Mouse (Mus musculus) neutrophil, adult 83 days (primary cell): ENCODE results near the gene Ypel3. TPM values are rescaled to one million over a fixed set of nuclear protein-coding genes. Genes with fewer than 3 reads are reported as not detected.

Experiments
- total RNA-seq, 2 experiments: library from RNA; stranded (reverse); gene quantifications; one replicate each; pipeline ENCODE4 v1.2.4; 2023

Gene Ypel3
- total RNA-seq: 100 to 1,000 TPM; 233 to 240 TPM

GRCm38 (mm10) chr7:126776598-126777057 lies at the start of gene Ypel3:
Gene Ypel3 (plus strand): TSS chr7:126776955.

GRCm38 (mm10) chr7:126759050-126759671 lies 17.6 kb upstream of the Ypel3 start, which contains the start of gene Mapk3:
Gene Mapk3 (plus strand): TSS chr7:126759601.

DNA sequence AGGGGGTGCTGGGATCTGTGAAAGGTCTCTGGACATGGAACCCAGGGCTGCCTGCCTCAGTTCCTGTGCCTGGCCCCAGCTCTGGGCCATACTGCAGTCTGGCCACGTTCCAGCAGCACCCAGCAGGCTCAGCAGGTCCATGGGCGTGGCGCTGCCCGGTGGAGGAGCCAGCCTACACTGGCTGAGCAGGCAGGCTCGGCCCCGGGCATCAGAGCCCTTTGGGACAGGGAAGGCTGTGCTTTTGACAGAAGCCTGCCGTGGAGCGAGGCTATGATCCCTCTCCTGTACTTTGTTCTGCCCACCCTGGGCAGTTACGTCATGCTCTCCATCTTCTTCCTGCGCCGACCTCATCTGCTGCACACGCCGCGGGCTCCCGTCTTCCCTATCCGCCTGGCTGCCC lies 10.6 kb upstream of the Ypel3 start, which contains the start of gene Gdpd3:
TSS of gene Gdpd3 (plus strand) at position 134 of the 400 bp plus-strand sequence.

GRCm38 (mm10) chr7:126780971-126781635 lies 4.3 kb downstream of the Ypel3 start, which contains the start of gene Tbx6:
Gene Tbx6 (plus strand): TSS chr7:126781483.

GRCm38 (mm10) chr7:126791851-126792720 lies 15.3 kb downstream of the Ypel3 start, which contains the start of gene Ppp4c:
Gene Ppp4c (minus strand): TSS chr7:126792496.

DNA sequence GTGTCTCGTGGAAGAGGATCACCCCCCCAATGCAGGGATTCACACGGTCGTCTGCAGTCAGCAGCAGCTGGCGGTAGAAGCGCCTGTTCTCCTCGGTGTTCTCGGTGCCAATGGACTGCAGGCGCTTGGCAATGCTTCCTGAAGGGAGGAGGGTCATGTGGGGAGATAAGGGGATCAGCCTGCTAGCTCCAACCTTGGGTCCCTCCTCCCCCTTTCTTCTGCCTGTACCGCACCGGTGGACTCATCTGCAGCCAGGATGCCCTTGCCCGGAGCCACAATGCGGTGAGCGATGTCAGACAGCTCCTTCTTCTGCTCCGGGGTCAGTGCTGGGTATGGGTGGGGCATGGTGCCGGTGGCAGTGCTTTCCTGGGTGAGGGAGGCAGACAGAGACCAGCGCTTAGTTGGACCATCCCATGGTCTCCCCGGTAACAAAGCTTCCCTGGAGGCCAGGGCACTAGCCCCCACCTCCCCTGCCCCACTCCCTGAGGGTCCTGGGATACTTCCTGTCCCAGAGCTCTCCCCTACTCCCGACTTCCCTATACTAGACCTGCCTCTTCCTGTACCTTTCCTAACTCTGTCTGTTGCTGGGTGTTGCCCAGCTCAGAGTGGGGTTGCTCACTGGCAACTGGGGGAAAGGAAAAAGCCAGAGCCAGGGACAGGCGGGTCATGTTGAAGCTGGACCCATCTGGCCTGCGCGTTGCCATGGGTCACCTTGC lies 20.8 kb downstream of the Ypel3 start, which contains the start of gene Fam57b:
TSS of gene Fam57b (plus strand) at position 258 of the 716 bp plus-strand sequence.

Other genes starting within 250 kb of the Ypel3 start
- gene Eif3c, start 210.5 kb upstream of the Ypel3 start, total RNA-seq: 100 to 1,000 TPM in 1 of 2 experiments, 10 to 100 TPM in 1; 98.6 to 102 TPM
- gene Apobr, start 192.0 kb upstream of the Ypel3 start, total RNA-seq: 100 to 1,000 TPM; 158 to 171 TPM
- 100 to 1,000 TPM; 266 to 298 TPM for gene Cln3, start 191.1 kb upstream of the Ypel3 start, total RNA-seq
- 1 to 10 TPM; 4.0 to 5.3 TPM for gene Il27, start 182.0 kb upstream of the Ypel3 start, total RNA-seq
- 10 to 100 TPM; 14.0 to 14.9 TPM for gene Nupr1, start 146.1 kb upstream of the Ypel3 start, total RNA-seq
- gene Sgf29, start 127.6 kb upstream of the Ypel3 start, total RNA-seq: 10 to 100 TPM; 19.9 to 25.7 TPM
- gene Sult1a1, start 100.5 kb upstream of the Ypel3 start, total RNA-seq: under 1 TPM; 0.60 to 0.61 TPM
- gene Bola2, start 81.6 kb upstream of the Ypel3 start, total RNA-seq: 10 to 100 TPM; 58.9 to 61.6 TPM
- 10 to 100 TPM in 1 of 2 experiments, 1 to 10 TPM in 1; 9.9 to 11.5 TPM for gene Slx1b, start 81.2 kb upstream of the Ypel3 start, total RNA-seq
- 1,000 to 10,000 TPM; 1,654 to 1,761 TPM for gene Coro1a, start 69.2 kb upstream of the Ypel3 start, total RNA-seq
- 100 to 1,000 TPM; 246 to 252 TPM for gene Mapk3, start 17.4 kb upstream of the Ypel3 start, total RNA-seq
- 10 to 100 TPM; 23.4 to 27.0 TPM for gene Gdpd3, start 10.6 kb upstream of the Ypel3 start, total RNA-seq
- 1 to 10 TPM; 7.1 to 8.5 TPM for gene Tbx6, start 4.5 kb downstream of the Ypel3 start, total RNA-seq
- 100 to 1,000 TPM; 213 to 217 TPM for gene Ppp4c, start 15.5 kb downstream of the Ypel3 start, total RNA-seq
- gene Fam57b, start 20.7 kb downstream of the Ypel3 start, total RNA-seq: not detected
- gene 4930451I11Rik, start 54.7 kb downstream of the Ypel3 start, total RNA-seq: not detected
- not detected for gene Doc2a, start 70.5 kb downstream of the Ypel3 start, total RNA-seq
- 10 to 100 TPM; 39.3 to 52.5 TPM for gene Hirip3, start 85.0 kb downstream of the Ypel3 start, total RNA-seq
- gene Ino80e, start 85.4 kb downstream of the Ypel3 start, total RNA-seq: 10 to 100 TPM; 39.7 to 40.9 TPM
- 10 to 100 TPM; 72.6 to 75.0 TPM for gene Taok2, start 107.7 kb downstream of the Ypel3 start, total RNA-seq
- gene Tmem219, start 146.0 kb downstream of the Ypel3 start, total RNA-seq: 10 to 100 TPM; 42.6 to 49.2 TPM
- 10 to 100 TPM; 15.5 to 18.1 TPM for gene Kctd13, start 151.9 kb downstream of the Ypel3 start, total RNA-seq
- gene Asphd1, start 172.6 kb downstream of the Ypel3 start, total RNA-seq: not detected
- 1 to 10 TPM in 1 of 2 experiments, under 1 TPM in 1; 0.96 to 2.1 TPM for gene Sez6l2, start 173.6 kb downstream of the Ypel3 start, total RNA-seq
- gene Cdipt, start 199.0 kb downstream of the Ypel3 start, total RNA-seq: 10 to 100 TPM; 65.6 to 77.0 TPM
- 1 to 10 TPM; 1.3 to 2.5 TPM for gene Cdiptos, start 199.1 kb downstream of the Ypel3 start, total RNA-seq
- 10 to 100 TPM; 41.8 to 47.1 TPM for gene Mvp, start 237.7 kb downstream of the Ypel3 start, total RNA-seq
- 1 to 10 TPM in 1 of 2 experiments, not detected in 1; 8.7 TPM for gene Pagr1b, start 239.5 kb downstream of the Ypel3 start, total RNA-seq
- gene Pagr1a, start 240.4 kb downstream of the Ypel3 start, total RNA-seq: 10 to 100 TPM in 1 of 2 experiments, not detected in 1; 11.2 TPM
- 10 to 100 TPM; 23.6 to 31.0 TPM for gene Gm42742, start 244.1 kb downstream of the Ypel3 start, total RNA-seq
- gene Prrt2, start 244.3 kb downstream of the Ypel3 start, total RNA-seq: under 1 TPM in 1 of 2 experiments, not detected in 1; 0.61 TPM